Mouse (Mus musculus): Measurements from ENCODE around the gene Cstb.

- TF ChIP-seq POU5F1 (IDR thresholded peaks at IDR 0.05; ENCODE audit: borderline replicate concordance, low read length) = no peak
- TF ChIP-seq CTCF (conservative IDR thresholded peaks at IDR 0.05; ENCODE audit: low read length) = no peak
- no peak for TF ChIP-seq NANOG (IDR thresholded peaks at IDR 0.05; ENCODE audit: borderline replicate concordance, low read length)
These were observed 27.2 kb downstream of the Cstb start for GRCm38 (mm10) chr10:78452641-78453040.

Measured in E14TG2a.4 (cell line).